Mouse (Mus musculus): ENCODE measurements at regions not wholly inside any gene's neighbourhood (a gene's known extent, or its start where the extent isn't known, plus 50 kb on each side); places are given as distances from the start of the nearest gene placed in this dataset.

DNA sequence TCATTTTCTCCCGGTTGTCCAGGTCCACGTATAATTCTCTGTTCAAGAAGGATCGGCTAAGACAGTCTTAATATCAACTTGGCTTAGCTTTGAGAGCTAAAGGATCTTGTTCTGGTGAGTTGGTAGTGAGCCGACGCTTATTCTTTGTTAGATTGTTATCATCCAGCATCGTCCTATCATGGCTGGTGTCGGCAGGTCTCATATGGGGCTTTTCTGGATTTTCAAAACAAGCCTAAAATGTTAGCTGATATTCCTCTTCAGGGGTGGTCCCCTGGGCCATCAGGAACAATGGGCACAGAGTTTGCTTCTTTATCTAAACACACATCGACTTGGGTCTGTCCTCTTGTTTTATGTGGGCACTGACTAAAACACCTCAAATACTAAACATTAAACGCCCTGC, 124.6 kb upstream of the Zfhx3 start:
- ATAC-seq (ENCODE audit: extremely low read depth, insufficient number of reproducible peaks, low FRiP score, low TSS enrichment), result no peak
- 72% methylated on average over 9 of the region's 9 CpGs for WGBS
- no peaks in the 10 kb centered on the region for H3K9me3 ChIP-seq
- H3K4me2 ChIP-seq, result no peak overlapping the region
- no peak overlapping the region for H3K9ac ChIP-seq
- H3K4me1 ChIP-seq, result peaks cover 6% of the 10 kb centered on the region; the same call in 1 of the 2 replicates
- H3K27me3 ChIP-seq (replicated peaks), result peaks cover 32% of the 10 kb centered on the region
- no peak overlapping the region for H3K27ac ChIP-seq (replicated peaks)
- H3K4me3 ChIP-seq, result no peak overlapping the region
- no peaks in the 10 kb centered on the region for H3K36me3 ChIP-seq

DNA sequence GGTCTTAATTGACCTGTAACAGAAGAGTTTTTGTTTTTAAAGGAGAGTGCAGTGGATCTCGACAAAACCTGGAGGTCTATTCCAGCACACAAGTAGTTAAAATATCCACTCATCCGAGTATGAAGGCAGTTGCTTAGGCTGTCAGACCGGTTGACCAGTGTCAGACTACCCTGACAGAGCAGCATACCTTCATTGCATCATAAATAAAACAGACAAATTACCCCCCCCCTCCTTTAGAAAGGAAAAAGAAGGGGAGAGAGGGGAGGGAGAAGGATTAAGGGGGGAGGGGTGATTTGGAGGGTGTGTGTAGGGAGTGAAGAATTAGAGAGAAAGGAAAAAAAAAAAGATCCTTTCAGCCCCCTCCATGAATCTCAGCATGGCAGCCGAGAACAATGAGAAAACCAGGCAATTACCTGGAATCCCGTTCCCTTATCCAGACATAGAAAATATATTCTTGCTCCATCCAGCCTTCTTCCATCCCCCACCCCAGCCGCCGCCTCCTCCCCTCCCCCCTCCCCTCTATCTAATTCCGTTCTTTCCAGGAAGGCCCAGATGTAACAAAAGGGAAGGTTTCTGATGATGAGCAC, 122.2 kb upstream of the Zfhx3 start:
- no peak overlapping the region for H3K9ac ChIP-seq
- WGBS, result 8% methylated on average over 8 of the region's 8 CpGs
- H3K9me3 ChIP-seq, result no peaks in the 10 kb centered on the region
- H3K36me3 ChIP-seq, result no peaks in the 10 kb centered on the region
- H3K4me3 ChIP-seq, result no peak overlapping the region
- H3K4me2 ChIP-seq, result peak overlapping the region; percentile 24
- peaks cover 29% of the 10 kb centered on the region for H3K27me3 ChIP-seq (replicated peaks)
- no peak for ATAC-seq (ENCODE audit: extremely low read depth, insufficient number of reproducible peaks, low FRiP score, low TSS enrichment)
- peaks cover 16% of the 10 kb centered on the region for H3K4me1 ChIP-seq
- H3K27ac ChIP-seq (replicated peaks), result no peak overlapping the region

DNA sequence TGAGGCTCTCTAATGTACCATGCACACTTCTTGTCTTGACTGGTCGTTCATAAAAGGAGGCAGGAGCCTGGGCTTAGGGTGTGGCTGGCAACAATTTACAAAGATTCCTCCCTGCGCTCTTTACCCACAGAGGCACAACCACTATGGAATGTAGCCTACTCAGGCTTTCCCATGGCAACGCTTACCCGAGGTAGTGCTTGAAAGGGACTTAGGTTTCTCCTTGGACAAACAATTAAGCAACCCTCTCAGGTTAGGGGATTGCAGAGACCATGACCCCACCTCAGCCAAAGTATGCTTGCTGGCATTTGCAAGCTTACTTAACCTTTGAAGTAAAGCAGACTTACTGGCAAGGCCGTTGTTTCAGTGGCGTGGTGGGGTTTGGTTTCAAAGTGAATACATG, 120.9 kb upstream of the Zfhx3 start:
- WGBS, result 63% methylated on average over 6 of the region's 6 CpGs
- H3K4me2 ChIP-seq, result no peak overlapping the region
- H3K9ac ChIP-seq, result no peak overlapping the region
- H3K4me1 ChIP-seq, result peaks cover 16% of the 10 kb centered on the region
- no peaks in the 10 kb centered on the region for H3K9me3 ChIP-seq
- H3K27me3 ChIP-seq (replicated peaks), result peaks cover 24% of the 10 kb centered on the region; the same call in 1 of the 2 replicates
- H3K27ac ChIP-seq (replicated peaks), result no peak overlapping the region
- no peak overlapping the region for H3K4me3 ChIP-seq
- ATAC-seq (ENCODE audit: extremely low read depth, insufficient number of reproducible peaks, low FRiP score, low TSS enrichment), result no peak
- no peaks in the 10 kb centered on the region for H3K36me3 ChIP-seq

DNA sequence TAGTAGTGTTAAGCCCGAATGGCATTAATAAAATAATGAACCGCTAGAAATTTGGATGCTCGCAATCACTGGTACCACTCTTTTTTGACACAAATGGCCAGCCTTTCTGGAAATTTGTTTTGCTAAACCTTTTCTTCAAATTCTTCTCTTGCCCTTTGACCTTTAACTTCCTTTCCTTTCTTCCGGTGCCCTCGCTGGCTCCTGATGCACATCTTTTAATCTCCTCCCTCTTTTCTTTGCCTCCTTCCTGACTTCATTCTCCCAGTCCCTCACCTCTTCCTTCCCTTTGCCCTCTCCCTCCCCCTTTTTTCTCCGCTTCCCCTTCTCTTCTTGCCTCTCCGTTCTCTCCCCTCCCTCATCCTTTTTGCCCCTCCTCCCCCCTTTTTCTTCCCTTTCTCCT, 118.3 kb upstream of the Zfhx3 start:
- WGBS, result 19% methylated on average over 7 of the region's 7 CpGs
- Histone ChIP-seq H3K9ac (no peak overlapping the region; the same call in 1 of the 2 replicates), H3K4me1 (peaks cover 16% of the 10 kb centered on the region), H3K36me3 (no peaks in the 10 kb centered on the region), H3K4me2 (peak overlapping the region; percentile 64), H3K9me3 (no peaks in the 10 kb centered on the region), H3K27ac (replicated peaks) (no peak overlapping the region), H3K4me3 (peak overlapping the region; percentile 37), H3K27me3 (replicated peaks) (peaks cover 14% of the 10 kb centered on the region; the same call in 1 of the 2 replicates)
- no peak for ATAC-seq (ENCODE audit: extremely low read depth, insufficient number of reproducible peaks, low FRiP score, low TSS enrichment)

DNA sequence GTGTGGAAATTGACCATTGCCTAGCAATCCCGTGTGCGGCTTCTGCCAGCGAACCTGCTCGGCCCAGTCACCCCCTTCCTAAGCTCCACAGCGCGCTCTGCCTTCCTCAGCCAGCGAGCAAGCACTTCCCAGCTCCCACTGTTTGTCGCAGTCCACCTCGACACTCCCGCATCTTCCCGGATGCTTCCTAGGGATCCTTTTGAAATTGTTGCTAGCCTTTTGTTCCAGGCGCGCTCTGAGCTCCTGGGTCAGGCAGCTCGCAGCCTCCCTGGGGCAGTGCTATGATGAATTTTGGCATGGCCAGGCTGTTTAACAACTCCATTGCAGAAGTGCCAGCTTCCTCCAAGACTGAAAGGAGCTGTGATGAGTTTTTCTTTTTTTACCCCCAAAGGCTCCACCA, 117.8 kb upstream of the Zfhx3 start:
- H3K4me2 ChIP-seq, result peak overlapping the region; percentile 64
- peak overlapping the region; percentile 37 for H3K4me3 ChIP-seq
- peak overlapping the region; percentile 47; the same call in 1 of the 2 replicates for H3K9ac ChIP-seq
- H3K27ac ChIP-seq (replicated peaks), result no peak overlapping the region
- H3K36me3 ChIP-seq, result no peaks in the 10 kb centered on the region
- peaks cover 16% of the 10 kb centered on the region for H3K4me1 ChIP-seq
- WGBS, result 1% methylated on average over 14 of the region's 14 CpGs
- ATAC-seq (ENCODE audit: extremely low read depth, insufficient number of reproducible peaks, low FRiP score, low TSS enrichment), result no peak
- H3K9me3 ChIP-seq, result no peaks in the 10 kb centered on the region
- peaks cover 12% of the 10 kb centered on the region; the same call in 1 of the 2 replicates for H3K27me3 ChIP-seq (replicated peaks)

DNA sequence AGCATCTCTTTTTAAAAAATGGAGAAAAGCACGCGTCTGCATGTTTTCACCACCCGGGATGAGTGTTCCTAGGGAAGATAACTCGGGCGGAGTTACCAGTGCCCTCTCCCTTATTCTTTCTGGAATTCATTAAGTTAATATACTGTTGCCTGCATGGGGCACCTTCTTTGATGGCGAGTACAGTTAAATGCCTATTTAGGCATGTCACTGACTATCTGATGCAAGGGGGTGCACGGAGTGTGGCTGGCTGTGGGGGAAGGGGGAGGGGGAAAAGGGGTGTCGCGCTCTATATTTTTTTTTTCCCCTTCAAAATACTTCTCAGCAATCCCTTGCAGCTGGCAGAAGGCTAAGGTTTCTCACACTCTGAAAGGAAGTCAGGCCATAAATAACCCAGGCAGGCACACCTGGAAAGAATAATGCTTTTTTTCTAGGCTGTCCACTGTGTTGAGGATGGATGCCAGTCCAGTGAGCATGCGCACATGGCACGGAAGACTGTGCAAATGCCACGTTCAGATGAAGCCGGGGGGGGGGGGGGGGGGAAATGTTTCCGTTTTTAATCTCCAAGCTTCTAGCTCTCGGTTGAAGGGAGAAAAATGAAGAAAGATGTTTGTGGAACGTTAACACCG, 114.8 kb upstream of the Zfhx3 start:
- Histone ChIP-seq H3K4me3 (no peak overlapping the region), H3K4me1 (peaks cover 10% of the 10 kb centered on the region), H3K9ac (no peak overlapping the region), H3K4me2 (no peak overlapping the region), H3K27me3 (replicated peaks) (no peaks in the 10 kb centered on the region), H3K36me3 (no peaks in the 10 kb centered on the region), H3K27ac (replicated peaks) (no peak overlapping the region), H3K9me3 (no peaks in the 10 kb centered on the region)
- no peak for ATAC-seq (ENCODE audit: extremely low read depth, insufficient number of reproducible peaks, low FRiP score, low TSS enrichment)
- WGBS, result 70% methylated on average over 17 of the region's 17 CpGs

- no peak for ATAC-seq (ENCODE audit: extremely low read depth, insufficient number of reproducible peaks, low FRiP score, low TSS enrichment)
These were observed 113.9 kb upstream of the Zfhx3 start for GRCm38 (mm10) chr8:107828541-107828940.

DNA sequence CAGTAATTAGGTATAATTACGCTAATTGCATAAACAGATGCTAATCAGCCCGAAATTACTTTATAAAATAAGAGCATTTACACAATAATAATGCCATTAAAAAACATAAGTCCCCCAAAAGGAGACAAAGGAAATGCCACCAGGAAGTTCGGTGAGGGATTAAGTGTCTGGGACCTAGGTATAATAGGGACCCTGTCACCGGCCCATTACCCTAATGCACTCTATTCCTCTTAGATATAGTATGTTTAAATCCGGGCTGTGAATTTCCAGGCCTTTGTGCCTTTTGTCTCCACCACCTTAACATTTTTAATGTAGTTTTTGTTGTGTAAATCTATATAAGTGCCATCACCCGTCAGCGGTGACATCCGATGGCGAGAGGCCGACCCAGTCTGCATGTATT, 109.0 kb upstream of the Zfhx3 start:
- no peak overlapping the region for H3K9ac ChIP-seq
- H3K27ac ChIP-seq (replicated peaks), result no peak overlapping the region
- H3K9me3 ChIP-seq, result no peaks in the 10 kb centered on the region
- no peaks in the 10 kb centered on the region for H3K4me1 ChIP-seq
- 78% methylated on average over 10 of the region's 10 CpGs for WGBS
- H3K36me3 ChIP-seq, result no peaks in the 10 kb centered on the region
- ATAC-seq (ENCODE audit: extremely low read depth, insufficient number of reproducible peaks, low FRiP score, low TSS enrichment), result no peak
- H3K4me3 ChIP-seq, result no peak overlapping the region
- no peaks in the 10 kb centered on the region for H3K27me3 ChIP-seq (replicated peaks)
- no peak overlapping the region for H3K4me2 ChIP-seq

More at GRCm38 (mm10) chr8:107828541-107828940, 113.9 kb upstream of the Zfhx3 start:
- Histone ChIP-seq H3K9me3 (no peaks in the 10 kb centered on the region), H3K4me2 (no peak overlapping the region), H3K4me1 (peaks cover 10% of the 10 kb centered on the region), H3K9ac (no peak overlapping the region), H3K36me3 (no peaks in the 10 kb centered on the region), H3K4me3 (no peak overlapping the region), H3K27ac (replicated peaks) (no peak overlapping the region), H3K27me3 (replicated peaks) (no peaks in the 10 kb centered on the region)
- WGBS, result 75% methylated on average over 5 of the region's 5 CpGs

GRCm38 (mm10) chr8:107846141-107846540, 96.3 kb upstream of the Zfhx3 start:
- 0 out of 2 replicates have a peak, but pooled peaks cover 3% of the 10 kb centered on the region for H3K27me3 ChIP-seq (replicated peaks)
- H3K4me1 ChIP-seq, result no peaks in the 10 kb centered on the region
- no peak overlapping the region for H3K4me2 ChIP-seq
- H3K9me3 ChIP-seq, result no peaks in the 10 kb centered on the region
- no peaks in the 10 kb centered on the region for H3K36me3 ChIP-seq
- 79% methylated on average over 3 of the region's 3 CpGs for WGBS
- no peak overlapping the region for H3K4me3 ChIP-seq
- H3K27ac ChIP-seq (replicated peaks), result no peak overlapping the region
- H3K9ac ChIP-seq, result no peak overlapping the region
- ATAC-seq (ENCODE audit: extremely low read depth, insufficient number of reproducible peaks, low FRiP score, low TSS enrichment), result no peak

DNA sequence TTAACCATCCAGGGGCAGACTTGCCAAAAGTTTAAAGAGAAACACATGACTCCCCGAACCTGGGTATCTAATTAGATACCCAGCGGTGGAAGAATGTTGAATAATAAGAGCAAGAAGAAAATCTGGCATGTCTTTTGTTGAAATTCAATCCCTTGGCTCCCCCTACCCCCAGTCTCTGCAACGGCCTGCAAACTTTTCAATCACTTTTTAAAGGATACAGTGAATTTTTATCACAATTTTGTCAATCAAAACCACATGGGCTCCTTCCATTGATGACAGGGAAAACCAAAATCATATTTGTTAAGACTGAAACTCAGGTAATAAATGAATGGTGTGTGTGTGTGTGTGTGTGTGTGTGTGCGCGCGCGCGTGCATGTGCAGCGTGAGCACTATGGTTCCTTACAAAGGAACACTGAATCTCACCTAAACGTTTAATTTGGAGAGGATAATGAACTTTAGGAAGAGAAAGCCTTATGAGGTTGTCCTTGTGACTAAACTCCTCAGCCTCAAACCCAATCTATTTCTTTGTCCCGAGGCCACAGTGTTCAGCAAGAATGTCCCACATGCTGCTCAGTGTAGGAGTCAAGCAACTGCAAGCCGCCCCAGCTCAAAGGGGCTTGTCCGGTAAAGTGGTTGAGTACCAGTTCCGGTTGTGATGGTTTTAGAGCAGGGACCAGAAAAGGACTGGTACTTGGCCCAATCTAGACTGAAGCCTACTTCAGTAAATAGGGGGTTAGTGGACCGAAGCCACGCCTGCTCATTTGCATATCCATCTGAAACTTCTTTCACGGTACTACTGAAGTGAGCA, 91.0 kb upstream of the Zfhx3 start:
- WGBS, result 76% methylated on average over 17 of the region's 17 CpGs
- H3K4me2 ChIP-seq, result no peak overlapping the region

DNA sequence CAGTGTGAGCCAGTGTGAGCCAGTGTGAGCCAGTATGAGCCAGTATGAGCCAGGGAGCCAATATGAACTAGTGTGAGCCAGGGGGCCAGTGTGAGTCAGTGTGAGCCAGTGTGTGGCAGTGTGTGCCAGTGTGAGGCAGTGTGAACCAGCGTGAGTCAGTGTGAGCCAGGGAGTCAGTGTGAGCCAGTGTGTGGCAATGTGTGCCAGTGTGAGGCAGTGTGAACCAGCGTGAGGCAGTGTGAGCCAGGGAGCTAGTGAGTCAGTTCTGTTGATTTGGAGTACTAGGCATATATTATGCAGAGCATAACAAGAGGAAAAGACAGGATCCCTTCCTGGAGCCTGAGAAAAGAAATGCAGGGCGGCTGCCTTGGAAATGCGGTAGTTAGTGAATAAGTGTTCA, 82.7 kb upstream of the Zfhx3 start:
- Histone ChIP-seq H3K27me3 (replicated peaks) (no peaks in the 10 kb centered on the region), H3K9ac (no peak overlapping the region), H3K4me3 (no peak overlapping the region), H3K27ac (replicated peaks) (no peak overlapping the region), H3K9me3 (no peaks in the 10 kb centered on the region), H3K4me1 (0 out of 2 replicates have a peak, but pooled peaks cover 4% of the 10 kb centered on the region), H3K36me3 (no peaks in the 10 kb centered on the region), H3K4me2 (no peak overlapping the region)
- no peak for ATAC-seq (ENCODE audit: extremely low read depth, insufficient number of reproducible peaks, low FRiP score, low TSS enrichment)
- WGBS, result 84% methylated on average over 4 of the region's 4 CpGs

More for the DNA sequence above, 91.0 kb upstream of the Zfhx3 start:
- H3K27me3 ChIP-seq (replicated peaks), result no peaks in the 10 kb centered on the region
- H3K4me3 ChIP-seq, result no peak overlapping the region
- H3K9ac ChIP-seq, result no peak overlapping the region
- no peak for ATAC-seq (ENCODE audit: extremely low read depth, insufficient number of reproducible peaks, low FRiP score, low TSS enrichment)
- H3K27ac ChIP-seq (replicated peaks), result no peak overlapping the region
- H3K36me3 ChIP-seq, result no peaks in the 10 kb centered on the region
- no peaks in the 10 kb centered on the region for H3K4me1 ChIP-seq
- H3K9me3 ChIP-seq, result no peaks in the 10 kb centered on the region
